Mouse (Mus musculus): Measurements from ENCODE around the gene Hyal6. TPM values are rescaled to one million over a fixed set of nuclear protein-coding genes. Genes with fewer than 3 reads are reported as not detected.

Hyal6 gene
- polyA plus RNA-seq (2015; fragmentation: Nextera tagmentation; extraction: Ambion mirVana): not detected in 2 replicates

DNA sequence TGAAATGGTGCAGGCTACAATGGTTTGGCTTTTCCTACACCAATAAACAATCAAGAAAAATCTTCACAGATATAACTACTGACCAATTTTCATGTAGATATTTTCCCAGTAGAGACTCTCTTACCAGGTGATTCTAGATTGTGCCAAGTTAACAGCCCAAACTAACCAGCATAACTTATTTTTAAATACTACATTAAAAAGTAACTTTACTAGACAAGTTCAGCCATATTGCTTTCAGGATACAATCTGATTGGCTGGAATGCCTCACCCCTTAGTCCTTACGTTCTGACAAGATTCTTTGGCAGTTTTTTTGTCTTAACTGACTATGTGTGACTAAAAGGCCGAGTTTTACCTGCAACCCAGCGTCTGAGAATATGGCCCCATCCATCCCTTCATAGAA is at the start of gene Hyal6:
TSS of gene Hyal6 (plus strand) at position 301 of the 400 bp plus-strand sequence.
- WGBS: 84% methylated on average over 3 of the region's 3 CpGs
- Histone ChIP-seq H3K27me3 (no peaks in the 10 kb centered on the region), H3K4me2 (no peak within 1 kb of the TSS), H3K9ac (no peak within 1 kb of the TSS), H3K4me3 (no peak within 1 kb of the TSS), H3K9me3 (replicated peaks) (no peaks in the 10 kb centered on the region), H3K27ac (no peak within 1 kb of the TSS), H3K4me1 (no peaks in the 10 kb centered on the region), H3K36me3 (ENCODE audit: poor library complexity, severe bottlenecking) (no peaks in the 10 kb centered on the region)
- no peak for ATAC-seq

DNA sequence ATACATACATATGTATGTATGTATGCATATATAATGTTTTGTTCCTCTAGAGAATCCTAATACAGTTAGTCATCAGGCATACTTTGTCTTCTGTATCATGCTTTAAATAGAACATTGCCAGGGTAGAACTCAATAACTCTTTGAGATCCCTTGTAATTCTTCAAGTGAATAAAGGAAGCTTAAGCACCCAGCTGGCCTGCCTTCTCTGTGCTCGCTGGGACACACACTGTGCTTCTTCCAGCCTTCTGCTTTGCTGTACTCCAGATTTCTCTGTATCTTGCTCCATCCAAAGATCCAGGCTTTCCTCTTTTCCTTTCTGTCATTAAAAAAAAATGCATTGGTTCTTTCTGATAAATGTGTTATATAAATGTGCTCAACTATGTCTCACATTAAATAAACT is 45.2 kb upstream of the Hyal6 start:
- Histone ChIP-seq H3K9me3 (replicated peaks) (no peaks in the 10 kb centered on the region), H3K4me2 (no peak overlapping the region), H3K4me3 (no peak overlapping the region), H3K4me1 (no peaks in the 10 kb centered on the region), H3K36me3 (ENCODE audit: poor library complexity, severe bottlenecking) (no peaks in the 10 kb centered on the region), H3K27ac (no peak overlapping the region), H3K27me3 (no peaks in the 10 kb centered on the region), H3K9ac (no peak overlapping the region)
- ATAC-seq: no peak
- WGBS: 43% methylated on average over 1 of the region's 1 CpGs

DNA sequence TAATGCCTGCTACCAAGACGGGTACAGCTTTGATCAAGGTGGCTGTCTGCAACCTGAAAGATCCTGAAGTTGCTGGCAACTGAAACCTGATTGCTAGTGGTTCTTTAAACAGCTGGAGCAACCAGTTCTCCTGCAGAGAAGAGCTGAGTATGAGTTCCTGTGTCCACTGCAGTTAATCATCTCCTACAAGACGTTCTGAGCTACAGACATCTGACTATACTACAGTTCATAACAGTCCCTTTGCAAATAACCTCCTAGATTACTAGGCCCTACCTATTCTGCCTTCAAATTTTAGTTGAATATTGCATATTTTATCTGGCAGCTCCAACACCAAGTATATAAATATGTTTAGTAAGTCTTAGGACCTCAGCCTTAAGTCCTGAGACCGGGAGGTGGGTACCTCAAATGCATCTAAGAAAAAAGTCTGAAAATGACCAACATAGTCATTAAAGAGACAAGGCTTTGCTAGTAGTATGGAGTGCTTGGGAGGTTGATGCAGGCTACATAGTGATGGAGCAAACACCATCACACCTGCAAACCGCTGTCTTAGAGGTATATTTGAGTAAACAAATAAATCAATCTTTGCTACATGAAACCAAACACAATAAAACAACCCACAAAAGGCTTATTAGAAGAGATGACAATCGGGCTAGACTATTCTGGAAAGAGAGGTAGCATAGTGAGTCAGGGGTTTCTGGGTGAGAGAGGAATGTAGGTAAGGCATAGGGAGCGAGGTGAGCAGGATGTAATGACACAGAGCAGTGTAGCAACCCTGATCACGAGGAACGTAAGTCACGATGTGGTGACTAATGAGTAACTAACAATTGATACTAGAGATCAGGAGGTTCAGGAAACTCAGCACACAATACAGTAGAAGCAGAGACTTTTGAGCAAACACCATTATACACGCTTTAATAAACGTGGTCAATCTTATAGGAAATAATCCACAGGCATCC is 38.3 kb upstream of the Hyal6 start:
- H3K4me2 ChIP-seq: no peak overlapping the region
- no peak overlapping the region for H3K4me3 ChIP-seq
- no peak overlapping the region for H3K9ac ChIP-seq
- no peaks in the 10 kb centered on the region for H3K9me3 ChIP-seq (replicated peaks)
- no peak for ATAC-seq
- no peaks in the 10 kb centered on the region for H3K4me1 ChIP-seq
- no peak overlapping the region for H3K27ac ChIP-seq
- no peaks in the 10 kb centered on the region for H3K27me3 ChIP-seq
- 85% methylated on average over 11 of the region's 11 CpGs for WGBS
- no peaks in the 10 kb centered on the region for H3K36me3 ChIP-seq (ENCODE audit: poor library complexity, severe bottlenecking)

DNA sequence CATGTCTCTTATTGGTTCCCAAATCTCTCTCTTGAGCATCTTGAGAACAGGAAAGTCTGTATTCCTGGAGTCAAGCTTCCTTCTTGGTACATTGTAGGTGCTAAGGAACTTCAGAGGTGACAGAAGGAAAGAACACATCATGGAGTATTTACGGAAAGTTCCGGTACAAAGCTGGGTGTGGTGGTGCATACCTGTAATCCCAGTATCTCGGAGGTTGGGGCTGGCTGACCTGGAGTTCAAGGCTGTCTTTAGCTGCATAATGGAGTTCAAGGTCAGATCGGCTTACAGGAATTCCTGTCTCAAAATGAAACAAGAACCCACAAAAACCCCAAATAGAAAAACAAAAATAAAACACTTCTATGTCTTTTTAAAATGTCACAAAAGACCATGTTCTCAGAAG is 36.9 kb upstream of the Hyal6 start:
- H3K4me2 ChIP-seq: no peak overlapping the region
- 96% methylated on average over 4 of the region's 4 CpGs for WGBS
- H3K9ac ChIP-seq: no peak overlapping the region
- H3K4me3 ChIP-seq: no peak overlapping the region
- H3K4me1 ChIP-seq: no peaks in the 10 kb centered on the region
- H3K9me3 ChIP-seq (replicated peaks): no peaks in the 10 kb centered on the region
- H3K27ac ChIP-seq: no peak overlapping the region
- no peaks in the 10 kb centered on the region for H3K27me3 ChIP-seq
- H3K36me3 ChIP-seq (ENCODE audit: poor library complexity, severe bottlenecking): no peaks in the 10 kb centered on the region
- ATAC-seq: no peak

DNA sequence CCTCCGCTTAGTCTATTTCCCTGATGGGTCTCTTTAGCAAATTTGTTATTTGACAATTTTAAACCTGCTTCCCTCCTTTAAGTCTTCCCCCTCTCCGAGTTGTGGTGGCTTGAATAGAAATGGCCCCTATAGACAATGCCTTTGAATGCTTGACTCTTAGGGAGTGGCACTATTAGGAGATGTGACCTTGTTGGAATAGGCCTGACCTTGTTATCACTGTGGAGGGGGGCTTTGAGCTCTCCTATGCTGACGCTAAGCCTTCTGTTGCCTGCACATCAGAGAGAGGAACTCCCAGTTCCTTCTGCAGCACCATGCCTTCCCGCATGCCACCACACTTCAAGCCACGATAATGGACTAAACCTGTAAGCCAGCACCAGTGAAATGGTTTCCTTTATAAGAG is 35.8 kb upstream of the Hyal6 start:
- Histone ChIP-seq H3K9ac (no peak overlapping the region), H3K27me3 (no peaks in the 10 kb centered on the region), H3K27ac (no peak overlapping the region), H3K4me1 (no peaks in the 10 kb centered on the region), H3K36me3 (ENCODE audit: poor library complexity, severe bottlenecking) (no peaks in the 10 kb centered on the region), H3K4me3 (no peak overlapping the region), H3K4me2 (no peak overlapping the region), H3K9me3 (replicated peaks) (no peaks in the 10 kb centered on the region)
- ATAC-seq: no peak
- 90% methylated on average over 5 of the region's 5 CpGs for WGBS

DNA sequence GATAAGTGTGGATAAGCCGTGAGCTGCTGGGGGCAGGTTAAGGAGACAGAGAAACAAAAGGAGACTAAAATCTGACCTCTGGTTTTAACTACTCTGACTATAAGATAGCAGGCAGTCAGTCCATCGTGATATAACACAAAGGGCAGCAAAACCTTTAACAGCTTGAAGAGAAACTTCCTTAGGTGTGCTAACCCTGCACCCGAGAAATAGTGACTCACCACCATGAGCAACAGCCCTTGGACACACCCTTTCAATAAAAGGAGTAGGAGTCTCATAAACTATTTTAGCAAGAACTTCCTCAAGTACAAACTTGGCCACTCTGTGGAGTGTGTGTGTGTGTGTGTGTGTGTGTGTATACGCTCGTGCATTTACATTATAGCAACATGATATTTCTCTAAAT is 26.0 kb upstream of the Hyal6 start:
- Histone ChIP-seq H3K27me3 (no peaks in the 10 kb centered on the region), H3K4me1 (no peaks in the 10 kb centered on the region), H3K36me3 (ENCODE audit: poor library complexity, severe bottlenecking) (no peaks in the 10 kb centered on the region), H3K9ac (no peak overlapping the region), H3K9me3 (replicated peaks) (no peaks in the 10 kb centered on the region), H3K4me3 (no peak overlapping the region), H3K4me2 (no peak overlapping the region), H3K27ac (no peak overlapping the region)
- WGBS: 85% methylated on average over 5 of the region's 5 CpGs
- no peak for ATAC-seq

DNA sequence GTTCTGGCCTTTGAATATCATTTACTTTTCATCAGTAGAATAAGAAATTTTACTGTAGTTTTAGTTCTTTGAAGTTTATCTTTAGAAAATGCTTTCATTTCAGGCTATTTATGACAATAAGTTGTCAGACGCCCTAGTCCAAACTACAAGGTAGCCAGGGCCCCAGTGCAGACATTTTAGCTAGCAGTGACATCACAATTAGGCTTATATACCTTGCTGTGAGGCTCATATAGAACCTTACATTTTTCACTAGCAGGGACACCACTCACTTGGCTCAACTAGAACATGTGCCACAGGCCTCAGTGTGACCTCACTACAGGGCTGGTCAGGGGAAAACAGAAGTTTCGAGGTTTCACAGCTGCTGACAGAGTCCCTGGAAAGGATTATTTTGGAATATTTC is 25.5 kb upstream of the Hyal6 start:
- H3K4me3 ChIP-seq: no peak overlapping the region
- no peaks in the 10 kb centered on the region for H3K27me3 ChIP-seq
- H3K9ac ChIP-seq: no peak overlapping the region
- H3K4me1 ChIP-seq: no peaks in the 10 kb centered on the region
- H3K27ac ChIP-seq: no peak overlapping the region
- ATAC-seq: no peak
- WGBS: 74% methylated on average over 2 of the region's 2 CpGs
- no peaks in the 10 kb centered on the region for H3K36me3 ChIP-seq (ENCODE audit: poor library complexity, severe bottlenecking)
- no peak overlapping the region for H3K4me2 ChIP-seq
- no peaks in the 10 kb centered on the region for H3K9me3 ChIP-seq (replicated peaks)

DNA sequence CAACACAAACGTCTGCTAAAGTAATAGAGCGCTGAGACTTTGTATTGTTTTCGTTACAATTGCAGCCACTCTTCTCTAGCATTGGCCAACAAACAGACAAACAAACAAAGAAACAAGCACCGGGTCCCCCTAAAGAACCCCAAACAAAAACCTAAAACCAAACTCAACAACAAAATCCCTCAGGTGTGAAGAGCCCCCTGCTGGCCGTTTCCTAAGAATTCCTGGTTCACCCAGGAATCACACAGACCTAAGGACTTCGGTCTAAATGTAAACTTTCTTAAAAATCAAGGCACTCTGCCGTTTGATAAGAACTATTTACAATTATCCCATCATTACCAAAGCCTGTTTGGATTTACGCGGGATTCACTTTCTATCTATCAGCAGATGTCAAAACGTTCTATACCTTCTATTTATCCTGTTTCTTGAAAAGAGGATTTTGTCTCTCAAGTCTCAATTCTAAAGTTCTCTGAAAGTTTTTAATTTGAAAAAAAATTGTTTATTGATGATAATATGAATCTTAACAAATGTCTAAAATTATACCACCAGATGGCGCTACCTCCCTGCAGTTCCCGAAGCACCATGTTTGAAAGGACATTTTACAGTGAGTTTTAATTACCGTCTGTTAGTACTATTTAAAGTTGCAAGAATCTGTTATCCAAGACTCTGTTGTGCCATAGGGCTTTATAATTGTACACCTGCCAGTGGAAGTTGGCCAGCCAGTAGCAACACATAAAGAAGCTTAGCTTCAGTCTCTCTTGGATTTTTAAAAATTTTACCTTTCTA is 11.5 kb upstream of the Hyal6 start:
- no peak overlapping the region for H3K4me3 ChIP-seq
- H3K4me1 ChIP-seq: no peaks in the 10 kb centered on the region
- peak; percentile 88 for ATAC-seq
- WGBS: 33% methylated on average over 13 of the region's 13 CpGs
- H3K36me3 ChIP-seq (ENCODE audit: poor library complexity, severe bottlenecking): no peaks in the 10 kb centered on the region
- H3K27me3 ChIP-seq: no peaks in the 10 kb centered on the region
- no peak overlapping the region for H3K4me2 ChIP-seq
- no peaks in the 10 kb centered on the region for H3K9me3 ChIP-seq (replicated peaks)
- no peak overlapping the region for H3K27ac ChIP-seq
- H3K9ac ChIP-seq: no peak overlapping the region

DNA sequence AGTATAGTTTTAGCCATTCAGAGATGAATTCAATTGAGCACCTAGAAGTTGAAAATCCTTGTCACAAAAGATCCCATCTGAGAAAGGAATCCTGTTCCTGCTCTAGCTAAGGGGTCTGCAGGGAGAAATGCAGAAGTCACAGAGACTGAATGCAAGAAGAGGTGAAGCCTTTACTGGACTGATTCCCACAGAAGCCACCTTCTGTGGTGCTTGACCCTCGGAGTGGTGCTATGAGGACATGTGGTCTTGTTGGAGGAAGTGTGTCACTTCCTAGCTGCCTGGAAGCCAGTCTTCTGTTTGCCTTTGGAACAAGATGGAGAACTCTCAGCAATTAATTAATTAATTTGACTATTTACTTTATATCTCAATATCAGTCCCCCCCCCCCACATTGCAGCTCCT is 4.9 kb upstream of the Hyal6 start:
- no peaks in the 10 kb centered on the region for H3K36me3 ChIP-seq (ENCODE audit: poor library complexity, severe bottlenecking)
- H3K4me1 ChIP-seq: no peaks in the 10 kb centered on the region
- no peak overlapping the region for H3K27ac ChIP-seq
- no peaks in the 10 kb centered on the region for H3K27me3 ChIP-seq
- H3K4me2 ChIP-seq: no peak overlapping the region
- H3K4me3 ChIP-seq: no peak overlapping the region
- H3K9me3 ChIP-seq (replicated peaks): no peaks in the 10 kb centered on the region
- 89% methylated on average over 1 of the region's 1 CpGs for WGBS
- ATAC-seq: no peak
- no peak overlapping the region for H3K9ac ChIP-seq

DNA sequence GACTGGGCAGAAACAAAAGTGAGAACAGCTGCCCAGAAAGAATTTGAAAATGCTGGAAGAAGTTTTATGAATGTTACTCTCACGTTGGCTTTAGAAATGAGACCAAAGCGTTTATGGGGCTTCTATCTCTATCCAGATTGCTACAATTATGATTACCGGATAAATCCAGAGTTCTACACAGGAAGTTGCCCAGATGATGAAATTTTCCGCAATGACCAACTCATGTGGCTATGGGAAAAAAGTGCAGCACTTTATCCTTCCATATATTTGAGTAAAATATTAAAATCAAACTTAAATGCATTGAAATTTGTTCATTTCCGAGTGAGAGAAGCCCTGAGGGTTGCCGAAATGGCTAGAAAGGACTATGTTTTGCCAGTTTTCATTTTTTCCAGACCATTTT is 1.5 kb downstream of the Hyal6 start:
- Histone ChIP-seq H3K4me1 (no peaks in the 10 kb centered on the region), H3K27me3 (no peaks in the 10 kb centered on the region), H3K4me2 (no peak overlapping the region), H3K9me3 (replicated peaks) (no peaks in the 10 kb centered on the region), H3K9ac (no peak overlapping the region), H3K36me3 (ENCODE audit: poor library complexity, severe bottlenecking) (no peaks in the 10 kb centered on the region), H3K4me3 (no peak overlapping the region), H3K27ac (no peak overlapping the region)
- 92% methylated on average over 6 of the region's 6 CpGs for WGBS
- ATAC-seq: no peak

DNA sequence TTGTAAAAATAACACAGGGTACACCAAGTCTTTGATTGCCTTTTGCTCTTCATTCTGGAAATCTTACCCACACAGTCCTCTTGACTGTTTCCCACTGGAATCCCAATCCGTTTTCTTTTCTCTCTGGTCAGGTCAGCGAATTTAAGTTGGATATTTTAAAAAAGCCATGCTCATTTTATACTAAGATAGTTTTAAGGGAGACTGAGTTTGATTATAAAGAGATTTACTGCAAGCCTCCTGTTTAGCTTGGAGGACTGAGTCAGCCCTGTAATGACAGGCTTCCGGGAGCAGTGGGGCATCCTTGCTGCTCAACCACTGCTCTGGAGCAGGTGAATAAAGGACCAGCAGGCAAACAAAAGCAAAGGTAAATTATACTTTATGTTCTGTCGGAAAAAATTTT is 15.0 kb downstream of the Hyal6 start, which contains the start of gene Hyal4:
TSS of gene Hyal4 (plus strand) at position 301 of the 400 bp plus-strand sequence.
- ATAC-seq: no peak
- Histone ChIP-seq H3K4me2 (no peak within 1 kb of the TSS), H3K4me1 (no peaks in the 10 kb centered on the region), H3K27ac (no peak within 1 kb of the TSS), H3K27me3 (no peaks in the 10 kb centered on the region), H3K4me3 (no peak within 1 kb of the TSS), H3K36me3 (ENCODE audit: poor library complexity, severe bottlenecking) (no peaks in the 10 kb centered on the region), H3K9ac (no peak within 1 kb of the TSS), H3K9me3 (replicated peaks) (no peaks in the 10 kb centered on the region)
- 85% methylated on average over 4 of the region's 4 CpGs for WGBS

DNA sequence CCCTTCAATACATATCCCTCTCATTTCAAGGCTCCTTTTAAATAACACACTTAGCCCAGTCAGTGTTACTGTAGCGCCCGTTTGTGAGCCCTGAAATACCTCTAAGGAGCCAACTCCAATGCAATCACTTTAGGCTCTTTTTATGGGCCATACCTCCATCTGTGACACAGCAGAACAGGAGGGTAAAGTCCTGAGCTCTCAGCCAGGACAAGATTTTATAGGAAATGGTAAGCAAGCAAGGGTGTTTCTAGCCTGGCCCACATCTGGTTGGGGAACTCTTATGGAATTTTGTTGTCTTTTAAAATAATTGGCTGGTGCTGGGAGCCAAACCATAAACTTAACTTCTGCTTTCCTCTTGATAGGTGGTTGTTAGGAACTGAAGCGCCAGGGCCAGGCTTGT is 26.2 kb downstream of the Hyal6 start:
- Histone ChIP-seq H3K9me3 (replicated peaks) (no peaks in the 10 kb centered on the region), H3K36me3 (ENCODE audit: poor library complexity, severe bottlenecking) (no peaks in the 10 kb centered on the region), H3K4me2 (no peak overlapping the region), H3K27me3 (no peaks in the 10 kb centered on the region), H3K4me3 (no peak overlapping the region), H3K4me1 (no peaks in the 10 kb centered on the region), H3K9ac (no peak overlapping the region), H3K27ac (no peak overlapping the region)
- WGBS: 93% methylated on average over 3 of the region's 3 CpGs
- ATAC-seq: no peak

Data from forebrain, embryonic 13.5 days (tissue).